Mouse (Mus musculus) mesoderm, embryonic 11.5 days (tissue): ENCODE measurements around the gene Plch1.

ENCODE experiments used
- DNase-seq: peaks from one replicate; pipeline ENCODE4 v3.0.0-alpha.2; 2012; ENCODE audit warnings: low read depth, low spot score

Gene Plch1

DNA sequence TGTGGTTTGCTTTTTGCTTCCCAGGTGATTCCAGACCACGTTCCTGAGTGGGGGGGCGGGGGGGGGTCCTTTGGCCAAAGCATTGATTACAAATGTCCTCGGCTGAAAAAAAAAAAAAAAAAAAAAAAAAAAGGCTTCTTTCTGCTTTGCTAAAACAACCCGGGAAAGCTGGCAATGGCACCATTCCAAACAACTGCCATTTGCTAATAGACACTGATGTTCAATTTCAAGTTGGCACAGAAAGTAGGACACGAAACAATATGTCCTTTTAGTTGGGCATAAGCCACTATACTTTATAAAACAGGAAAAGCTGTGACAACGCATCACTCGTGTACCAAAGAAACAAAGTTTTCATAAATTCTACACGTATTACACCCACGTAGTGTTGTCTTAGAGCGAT is 36.6 kb downstream of the Plch1 start:
- DNase-seq = no peak

- DNase-seq = peak; percentile 30
These were observed 46.4 kb downstream of the Plch1 start for GRCm38 (mm10) chr3:63852828-63853227.

DNA sequence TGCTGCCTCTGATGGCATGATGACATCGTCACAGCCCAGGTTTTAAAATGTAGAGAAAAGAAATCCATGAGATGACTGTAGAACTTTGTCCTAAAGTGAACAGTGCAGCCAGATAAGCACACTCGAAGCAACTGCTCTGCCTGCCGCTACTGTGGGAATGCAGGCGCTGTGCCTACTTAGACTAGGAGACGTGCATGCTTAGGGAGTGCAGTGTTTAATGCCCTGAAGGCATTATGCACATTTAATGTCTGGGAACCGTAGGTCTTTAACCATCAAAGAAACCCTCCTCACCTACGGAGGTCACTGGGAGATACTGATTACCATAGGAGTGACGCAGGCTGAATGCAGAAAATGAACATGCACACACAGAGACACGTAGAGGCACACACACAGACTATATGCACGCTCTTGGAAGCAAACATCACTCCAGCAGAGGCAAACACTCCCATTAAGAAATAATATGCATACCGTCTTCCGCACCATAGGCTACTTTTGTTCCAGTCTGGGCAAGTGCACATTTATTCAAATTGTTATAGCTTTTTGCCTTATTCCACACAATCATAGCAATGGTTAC is 48.1 kb downstream of the Plch1 start:
- peak; percentile 12 for DNase-seq

DNA sequence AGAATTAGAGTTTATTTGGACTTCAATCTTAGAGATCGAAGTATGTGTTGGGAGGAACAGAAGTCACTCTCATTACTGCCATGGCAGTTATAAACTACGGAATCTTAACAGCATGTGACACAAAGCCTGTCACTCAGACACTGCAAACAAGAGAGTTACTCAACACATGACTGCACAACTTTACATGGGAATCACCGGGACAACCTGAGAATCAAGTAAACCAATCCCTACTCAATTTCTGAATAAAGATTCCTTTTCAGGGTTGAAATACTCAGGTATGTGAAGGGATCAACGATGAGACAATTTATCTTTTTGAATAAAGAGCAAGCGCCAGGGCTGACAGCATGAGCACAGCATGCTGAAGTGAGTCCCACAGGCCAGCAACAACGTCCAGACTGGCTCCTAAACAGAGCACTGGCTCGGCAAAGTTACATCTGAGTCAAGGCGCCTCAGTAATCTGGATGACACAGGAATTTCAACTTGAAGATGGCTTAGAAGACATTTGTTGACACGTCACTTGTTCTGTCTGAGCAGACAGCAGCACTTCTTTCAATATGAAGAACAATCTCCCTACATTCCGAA is 49.4 kb downstream of the Plch1 start:
- peak; percentile 51 for DNase-seq

GRCm38 (mm10) chr3:63844141-63844540 is 55.1 kb downstream of the Plch1 start:
- DNase-seq = no peak

- DNase-seq = peak; percentile 53
These were observed 56.8 kb downstream of the Plch1 start for GRCm38 (mm10) chr3:63842436-63842835.

- DNase-seq = no peak
These were observed 61.5 kb downstream of the Plch1 start for GRCm38 (mm10) chr3:63837750-63838149.

- no peak for DNase-seq
These were observed 62.2 kb downstream of the Plch1 start for GRCm38 (mm10) chr3:63836937-63837632.

DNA sequence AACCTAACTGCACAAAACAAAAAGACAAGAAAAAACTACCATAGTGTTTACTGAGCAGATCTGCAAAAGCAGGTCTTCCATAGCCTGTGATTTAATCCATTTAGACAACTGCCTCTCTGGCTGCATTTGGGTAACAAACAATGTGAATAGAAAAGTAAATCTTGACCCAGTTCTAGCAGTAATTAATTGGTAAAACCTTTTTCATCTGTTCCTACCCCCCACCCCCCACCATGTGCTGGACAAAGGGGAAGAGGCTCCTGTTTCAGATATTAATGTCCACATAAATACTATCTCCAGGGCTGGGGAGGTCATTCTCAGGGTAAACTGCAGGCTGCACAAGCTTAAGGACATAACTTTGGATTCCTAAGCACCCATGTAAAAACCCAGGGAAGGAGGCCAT is 63.5 kb downstream of the Plch1 start:
- DNase-seq = no peak

- no peak for DNase-seq
These were observed 75.3 kb downstream of the Plch1 start for GRCm38 (mm10) chr3:63823874-63824400.

DNA sequence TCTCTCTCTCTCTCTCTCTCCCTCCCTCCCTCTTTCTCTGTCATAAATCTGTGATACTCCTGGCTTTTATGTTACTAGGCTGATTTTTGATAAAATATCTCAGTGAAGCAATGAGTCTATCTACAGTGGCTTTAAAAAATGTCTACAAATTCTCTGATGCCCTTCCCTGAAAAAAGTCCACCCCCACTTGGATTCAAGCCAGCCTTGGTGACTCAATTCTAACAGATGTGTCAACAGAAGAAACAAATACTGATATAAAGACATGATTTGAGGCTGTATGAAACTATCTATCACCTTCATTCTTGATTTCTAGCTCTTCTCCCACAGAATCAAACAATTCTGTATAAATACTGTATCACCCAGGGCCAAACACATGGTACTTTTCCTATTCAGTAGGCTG is 76.6 kb downstream of the Plch1 start:
- DNase-seq = no peak

DNA sequence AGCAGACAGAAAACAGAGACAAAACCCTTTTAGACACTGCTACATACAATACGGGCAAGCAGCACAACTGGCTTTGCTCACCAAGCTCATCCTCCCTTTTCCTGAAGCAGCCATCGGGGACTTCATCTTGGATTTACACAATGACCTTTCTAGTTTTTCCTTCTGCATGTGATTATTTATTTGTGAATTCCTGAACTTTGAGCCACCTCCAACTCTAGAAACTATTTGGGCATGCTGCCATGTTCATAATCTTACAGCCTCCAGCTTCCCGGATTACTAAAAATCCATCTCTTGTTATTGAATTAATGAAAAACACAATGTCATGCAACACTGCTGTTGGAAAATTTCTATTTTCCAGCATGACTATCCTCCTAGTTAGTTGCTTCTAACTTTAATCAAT is 84.1 kb downstream of the Plch1 start:
- no peak for DNase-seq

DNA sequence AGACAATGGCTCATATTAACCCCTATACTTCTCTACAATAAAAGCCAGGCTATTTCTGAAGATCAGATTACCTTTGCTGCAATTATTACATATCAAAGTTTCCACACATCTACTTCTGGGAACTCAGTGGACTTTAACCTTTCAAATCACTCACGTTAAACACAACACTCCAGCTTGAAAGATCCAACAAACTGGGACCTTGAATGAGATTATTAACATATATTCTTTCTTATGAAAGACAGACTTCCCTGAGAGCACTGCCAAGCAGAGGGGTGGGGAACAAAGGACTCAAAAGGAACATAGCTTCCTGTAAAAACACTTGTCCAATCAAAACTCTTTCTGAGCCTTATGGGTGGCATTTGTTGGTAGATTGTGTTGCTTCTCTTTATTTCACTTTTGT is 85.1 kb downstream of the Plch1 start:
- DNase-seq = no peak

DNA sequence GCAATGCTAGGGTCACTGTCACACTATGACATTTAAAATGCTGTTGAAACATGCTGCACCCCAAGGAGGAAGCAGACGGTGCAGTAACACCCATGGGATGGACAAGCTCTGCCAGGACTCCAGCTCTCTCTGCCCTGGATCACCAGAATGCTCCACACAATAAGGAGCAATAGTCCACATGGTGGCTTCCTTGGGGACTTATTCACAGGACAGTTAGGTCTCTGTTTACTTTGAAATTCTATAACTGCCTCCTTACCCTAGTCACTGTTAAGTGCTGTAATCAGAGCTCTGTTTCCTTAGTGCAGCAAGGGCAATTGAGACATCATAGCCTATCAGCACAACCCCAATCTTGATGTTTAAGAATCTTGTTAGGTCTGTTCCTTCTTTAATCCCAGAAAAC is 92.4 kb downstream of the Plch1 start:
- no peak for DNase-seq

DNA sequence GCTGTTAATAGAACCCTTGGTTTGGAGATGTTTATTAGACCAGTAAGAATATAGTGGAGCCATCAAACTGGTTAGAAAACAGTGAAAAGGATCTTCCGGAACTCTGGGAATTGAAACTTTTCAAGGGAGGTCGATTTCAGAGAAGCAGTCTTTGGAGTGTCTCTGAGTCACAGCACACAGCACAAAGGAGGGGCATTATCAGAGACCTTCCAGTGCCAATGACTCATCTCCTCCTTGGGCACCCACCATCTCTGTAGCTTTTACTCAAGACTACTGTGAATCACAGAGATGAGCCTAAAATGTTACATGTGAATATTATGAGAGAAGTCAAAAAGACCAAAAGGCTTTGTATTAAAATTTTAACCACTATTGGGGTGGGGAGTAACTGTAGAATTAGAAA is 93.8 kb downstream of the Plch1 start:
- DNase-seq = no peak

- no peak for DNase-seq
These were observed 98.6 kb downstream of the Plch1 start for GRCm38 (mm10) chr3:63800685-63801084.

DNA sequence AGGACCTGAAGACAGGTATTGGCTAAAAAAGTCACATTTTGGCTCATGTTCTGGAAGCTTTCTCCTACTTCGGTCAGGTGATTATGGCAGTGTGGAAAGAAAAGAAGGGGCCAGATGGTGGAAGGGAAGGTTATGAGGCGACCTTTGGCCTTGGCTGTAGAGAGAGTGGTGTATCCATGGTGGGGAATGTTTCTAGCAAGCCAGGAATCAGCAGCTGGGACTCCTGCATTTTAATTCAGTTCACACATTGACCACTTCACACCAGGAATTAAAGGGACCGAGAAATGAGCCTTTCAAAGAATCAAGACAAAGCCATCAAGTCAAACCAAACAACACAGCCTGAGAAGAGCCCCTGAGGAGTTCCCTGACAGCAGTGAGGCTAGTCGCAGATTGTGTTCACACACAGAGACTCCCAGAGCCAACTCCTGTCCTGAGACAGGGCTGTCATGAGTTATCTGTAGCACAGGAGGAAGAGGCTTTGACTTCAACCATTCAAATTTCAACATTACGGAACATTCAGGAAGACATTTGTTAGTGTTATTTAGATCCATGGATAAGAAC is 112.4 kb downstream of the Plch1 start:
- DNase-seq = peak; percentile 23

DNA sequence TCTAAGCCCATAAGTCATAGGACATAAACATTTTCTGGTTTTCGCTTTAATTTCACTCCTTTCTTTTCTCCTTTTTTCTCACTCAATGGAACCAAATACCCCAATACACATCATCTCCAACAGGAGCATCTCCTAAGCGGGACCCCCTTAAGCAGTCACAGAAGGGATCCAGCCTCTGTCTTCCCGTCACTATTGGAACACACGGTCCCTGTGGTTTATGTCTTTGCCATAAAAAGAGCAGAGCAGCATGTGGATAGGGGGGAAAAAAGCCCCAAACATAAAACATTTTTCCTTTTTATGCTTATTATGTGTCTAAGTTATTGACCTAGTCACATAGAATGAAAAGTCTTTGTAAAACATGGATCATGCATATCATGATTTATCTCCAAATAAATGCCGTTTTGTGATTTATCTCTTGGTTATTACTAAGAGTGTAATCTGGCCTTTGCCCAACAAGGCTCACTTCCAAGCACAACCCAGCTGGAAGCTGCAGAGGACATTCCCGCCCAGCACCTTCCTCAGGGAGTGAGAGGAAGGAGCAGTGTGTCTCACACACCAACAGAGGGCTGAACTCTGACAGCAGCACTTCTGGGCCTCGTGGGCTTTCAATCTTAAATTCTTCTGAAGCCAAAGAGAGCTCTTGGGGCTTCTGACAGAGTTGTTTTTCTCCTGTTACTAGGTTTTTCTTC is 126.5 kb downstream of the Plch1 start:
- peak; percentile 9 for DNase-seq

- no peak for DNase-seq
These were observed 138.5 kb downstream of the Plch1 start for GRCm38 (mm10) chr3:63760821-63761220.

- peak; percentile 8 for DNase-seq
These were observed 159.2 kb downstream of the Plch1 start for GRCm38 (mm10) chr3:63740073-63740472.

- DNase-seq = no peak
These were observed 170.9 kb downstream of the Plch1 start for GRCm38 (mm10) chr3:63728325-63728724.
